Mouse (Mus musculus) CD8-positive naive resting alpha-beta T cell, adult 2 months (primary cell): ENCODE measurements at regions not wholly inside any gene's neighbourhood (a gene's known extent, or its start where the extent isn't known, plus 50 kb on each side); places are given as distances from the start of the nearest gene placed in this dataset.
"Not testable (repeated sequence)": the region's sequence is repeated elsewhere in the genome, so short reads cannot be mapped to it uniquely, and the experiment has no call there.

Experiments used
- DNase-seq, 2 experiments: peaks; one replicate each; pipeline ENCODE4 v3.0.0; 2022; ENCODE audit warnings: low read depth in 2 of 2, low spot score in 2 of 2

GRCm38 (mm10) chr1:88752332-88752731 lies 50.3 kb upstream of the Arl4c start:
- no peak for DNase-seq

- DNase-seq: peak in 1 of 2 experiments; percentile 4
These were observed 54.6 kb upstream of the Arl4c start for GRCm38 (mm10) chr1:88756658-88757057.

GRCm38 (mm10) chr1:88757162-88757561 lies 55.1 kb upstream of the Arl4c start:
- no peak for DNase-seq

- no peak for DNase-seq
These were observed 55.7 kb upstream of the Arl4c start for GRCm38 (mm10) chr1:88757746-88758145.

- no peak for DNase-seq
These were observed 58.6 kb upstream of the Arl4c start for GRCm38 (mm10) chr1:88760643-88761042.

- DNase-seq: no peak
These were observed 59.1 kb upstream of the Arl4c start for GRCm38 (mm10) chr1:88761121-88761520.

GRCm38 (mm10) chr1:88763725-88764364 lies 61.8 kb upstream of the Arl4c start:
- no peak for DNase-seq

GRCm38 (mm10) chr1:88764478-88764877 lies 62.5 kb upstream of the Arl4c start:
- DNase-seq: no peak

- DNase-seq: no peak
These were observed 75.0 kb upstream of the Arl4c start for GRCm38 (mm10) chr1:88777009-88777408.

- no peak for DNase-seq
These were observed 78.2 kb upstream of the Arl4c start for GRCm38 (mm10) chr1:88780262-88780661.

- no peak for DNase-seq
These were observed 81.1 kb upstream of the Arl4c start for GRCm38 (mm10) chr1:88783083-88783482.

- DNase-seq: no peak
These were observed 83.0 kb upstream of the Arl4c start for GRCm38 (mm10) chr1:88784866-88785620.

GRCm38 (mm10) chr1:88786066-88786465 lies 84.0 kb upstream of the Arl4c start:
- DNase-seq: no peak

- no peak for DNase-seq
These were observed 88.7 kb upstream of the Arl4c start for GRCm38 (mm10) chr1:88790674-88791073.

GRCm38 (mm10) chr1:88794926-88795325 lies 92.9 kb upstream of the Arl4c start:
- DNase-seq: no peak

- DNase-seq: no peak
These were observed 96.5 kb upstream of the Arl4c start for GRCm38 (mm10) chr1:88798473-88798872.

GRCm38 (mm10) chr1:88798874-88799273 lies 96.9 kb upstream of the Arl4c start:
- no peak for DNase-seq

GRCm38 (mm10) chr1:88799343-88799742 lies 97.3 kb upstream of the Arl4c start:
- no peak for DNase-seq

- no peak for DNase-seq
These were observed 97.8 kb upstream of the Arl4c start for GRCm38 (mm10) chr1:88799789-88800188.

GRCm38 (mm10) chr1:88800411-88800810 lies 98.4 kb upstream of the Arl4c start:
- no peak for DNase-seq

GRCm38 (mm10) chr1:88801151-88801550 lies 99.1 kb upstream of the Arl4c start:
- not testable (repeated sequence) for DNase-seq

- no peak for DNase-seq
These were observed 104.9 kb upstream of the Arl4c start for GRCm38 (mm10) chr1:88806960-88807359.

GRCm38 (mm10) chr1:88807901-88808300 lies 105.9 kb upstream of the Arl4c start:
- no peak for DNase-seq
